Comparison of ENCODE assay signal across 13 mouse cellular contexts in the genomic region with DNA sequence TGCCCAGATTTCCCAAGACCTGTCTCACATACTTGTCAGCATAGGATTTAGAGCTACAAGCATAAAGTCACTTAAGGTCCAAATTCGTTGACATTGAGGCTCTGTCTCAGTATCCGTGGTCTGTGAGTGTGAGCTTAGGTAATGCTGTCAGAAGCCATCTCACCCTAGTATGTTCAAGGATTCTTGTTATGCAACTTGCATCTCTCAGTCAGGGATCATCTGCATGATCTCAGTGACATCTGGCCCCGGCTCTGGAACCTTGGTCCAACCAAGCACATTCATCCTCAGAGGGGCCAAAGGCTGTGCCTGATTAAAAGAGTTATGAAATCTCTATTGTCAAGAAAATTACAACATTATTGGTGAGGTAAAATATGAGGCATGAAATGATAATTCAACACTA. TPM values are rescaled to one million over a fixed set of nuclear protein-coding genes. Genes with fewer than 3 reads are reported as not detected.
DNase-seq lines count a peak whose midpoint lies in the region; ATAC-seq and TF ChIP-seq lines count a peak whose summit lies in the region.
"Had no signal": no experiment of that assay in that cellular context is flagged by ENCODE, and none has a peak within 500 bp of the region (broad histone marks: within the 10 kb centered on the region; RNA-seq: fewer than 3 reads in every experiment).

No protein-coding gene starts in this region.

- no peaks in the 10 kb centered on the region for H3K9me3 ChIP-seq in lung, embryonic 14.5 days (ENCODE audit: low read depth, low read length)
- no peaks in the 10 kb centered on the region for H3K9me3 ChIP-seq in lung, postnatal 0 days (ENCODE audit: low read length)
- H3K9me3 ChIP-seq: hindbrain, embryonic 12.5 days; liver, embryonic 15.5 days; midbrain, embryonic 15.5 days had no signal

- H3K4me2 ChIP-seq in lung, embryonic 14.5 days = peak overlapping the region; percentile 70
- H3K4me2 ChIP-seq in lung, postnatal 0 days (replicated peaks; ENCODE audit: low read depth, low read length) = no peak overlapping the region

- no peak overlapping the region for H3K9ac ChIP-seq in lung, embryonic 14.5 days
- H3K9ac ChIP-seq in lung, postnatal 0 days (replicated peaks; ENCODE audit: low read depth) = no peak overlapping the region
- H3K9ac ChIP-seq: hindbrain, embryonic 12.5 days; liver, embryonic 15.5 days; midbrain, embryonic 15.5 days had no signal

- H3K4me1 ChIP-seq in lung, embryonic 14.5 days (ENCODE audit: insufficient read depth) = peaks cover 7% of the 10 kb centered on the region; the same call in 1 of the 2 replicates
- H3K4me1 ChIP-seq in lung, adult 2 months (ENCODE audit: control insufficient read depth, insufficient read depth, low read length) = peaks cover 3% of the 10 kb centered on the region; the same call in 1 of the 2 replicates
- peaks cover 4% of the 10 kb centered on the region; the same call in 1 of the 2 replicates for H3K4me1 ChIP-seq in lung, postnatal 0 days (ENCODE audit: insufficient read depth, low read depth, low read length)
- H3K4me1 ChIP-seq in thymus, adult 2 months (replicated peaks; ENCODE audit: control insufficient read depth, insufficient read depth, low read length) = 0 out of 2 replicates have a peak, but pooled peaks cover 2% of the 10 kb centered on the region
- H3K4me1 ChIP-seq: hindbrain, embryonic 12.5 days had no signal

- no peak for ATAC-seq in lung, embryonic 14.5 days (ENCODE audit: insufficient read depth)
- ATAC-seq in lung, postnatal 0 days = no peak
- ATAC-seq: midbrain, embryonic 15.5 days had no signal

- intact Hi-C loops in gastrocnemius, adult 2 months (cut with DNase I) = loop anchor here (5.0 kb wide), 1 partner anchor 94 kb away; no protein-coding TSS in a partner anchor
- intact Hi-C loops in left cerebral cortex, postnatal 10 days (cut with DNase I) = loop anchor here (5.0 to 10.0 kb wide), 2 partner anchors 179 to 354 kb away; no protein-coding TSS in a partner anchor

- DNase-seq in gastrocnemius, adult 2 months = peak; percentile 69
- no peak for DNase-seq in gastrocnemius, postnatal 4 days (ENCODE audit: low spot score in 2 of 2)
- DNase-seq in lung, embryonic 14.5 days = no peak
- no peak for DNase-seq in lung, adult 2 months
- DNase-seq in adrenal gland, postnatal 36 days = peak; percentile 66 to 75
- peak; percentile 11 for DNase-seq in lung, postnatal 0 days (ENCODE audit: low spot score)
- DNase-seq in left cerebral cortex, postnatal 10 days (ENCODE audit: extremely low spot score in 1 of 2, low spot score in 2 of 2) = no peak
- no peak for DNase-seq in thymus, adult 2 months
- DNase-seq: right cerebral cortex, postnatal 25 days had no signal

- H3K27me3 ChIP-seq in lung, embryonic 14.5 days (ENCODE audit: insufficient read depth, low read length) = no peaks in the 10 kb centered on the region
- H3K27me3 ChIP-seq in lung, postnatal 0 days (replicated peaks; ENCODE audit: insufficient read depth, low read length) = no peaks in the 10 kb centered on the region
- H3K27me3 ChIP-seq in thymus, adult 2 months (ENCODE audit: control insufficient read depth, insufficient read depth, low read length) = no peaks in the 10 kb centered on the region
- H3K27me3 ChIP-seq: CH12.LX; hindbrain, embryonic 12.5 days; liver, embryonic 15.5 days; midbrain, embryonic 15.5 days had no signal

- TF ChIP-seq CTCF in gastrocnemius, adult 2 months (IDR thresholded peaks at IDR 0.05) = no peak
- no peak for TF ChIP-seq CTCF in lung, embryonic 14.5 days (IDR thresholded peaks at IDR 0.05; ENCODE audit: low read depth)
- TF ChIP-seq CTCF in lung, adult 2 months (IDR thresholded peaks at IDR 0.05; ENCODE audit: insufficient read depth, low read length) = no peak
- TF ChIP-seq CTCF in lung, postnatal 0 days (IDR thresholded peaks at IDR 0.05) = no peak
- no peak for TF ChIP-seq CTCF in thymus, adult 2 months (IDR thresholded peaks at IDR 0.05; ENCODE audit: borderline replicate concordance, control insufficient read depth, extremely low read depth, insufficient read depth, low read length, poor library complexity)

- H3K4me3 ChIP-seq in gastrocnemius, adult 2 months = peak overlapping the region; percentile 99
- no peak overlapping the region for H3K4me3 ChIP-seq in lung, embryonic 14.5 days (ENCODE audit: low read depth, low read length)
- H3K4me3 ChIP-seq in lung, adult 2 months (replicated peaks; ENCODE audit: extremely low read depth, low read depth, low read length) = no peak overlapping the region
- no peak overlapping the region for H3K4me3 ChIP-seq in lung, postnatal 0 days (ENCODE audit: low read depth, low read length)
- H3K4me3 ChIP-seq in thymus, adult 2 months (ENCODE audit: control insufficient read depth, insufficient read depth, low read length) = no peak overlapping the region
- H3K4me3 ChIP-seq: hindbrain, embryonic 12.5 days had no signal

- TF ChIP-seq POLR2A in lung, adult 2 months (IDR thresholded peaks at IDR 0.05; ENCODE audit: borderline replicate concordance, extremely low read depth, low read depth, low read length) = no peak
- no peak for TF ChIP-seq POLR2A in thymus, adult 2 months (IDR thresholded peaks at IDR 0.05; ENCODE audit: control insufficient read depth, extremely low read depth, insufficient read depth, low read length, poor library complexity)

- TF ChIP-seq EP300 in lung, postnatal 0 days (IDR thresholded peaks at IDR 0.05) = no peak

- 74% methylated on average over 3 of the region's 3 CpGs for WGBS in lung, embryonic 14.5 days
- WGBS in lung, adult 2 months = 67% methylated on average over 3 of the region's 3 CpGs
- WGBS in lung, postnatal 0 days = 61% methylated on average over 3 of the region's 3 CpGs
- 94% methylated on average over 3 of the region's 3 CpGs for WGBS in thymus, adult 2 months

- peak overlapping the region; percentile 99 for H3K27ac ChIP-seq in gastrocnemius, adult 2 months
- H3K27ac ChIP-seq in lung, embryonic 14.5 days (ENCODE audit: low read depth) = no peak overlapping the region
- no peak overlapping the region for H3K27ac ChIP-seq in lung, postnatal 0 days (ENCODE audit: low read length)
- H3K27ac ChIP-seq in thymus, adult 2 months (ENCODE audit: control insufficient read depth, insufficient read depth, low read length) = no peak overlapping the region
- H3K27ac ChIP-seq: hindbrain, embryonic 12.5 days; liver, embryonic 15.5 days; midbrain, embryonic 15.5 days had no signal

- no peaks in the 10 kb centered on the region for H3K36me3 ChIP-seq in lung, embryonic 14.5 days (ENCODE audit: insufficient read depth)
- no peaks in the 10 kb centered on the region for H3K36me3 ChIP-seq in lung, postnatal 0 days (ENCODE audit: insufficient read depth, low read length)
- H3K36me3 ChIP-seq in thymus, adult 2 months (ENCODE audit: control insufficient read depth, insufficient read depth, low read length) = no peaks in the 10 kb centered on the region
- H3K36me3 ChIP-seq: hindbrain, embryonic 12.5 days; liver, embryonic 15.5 days; midbrain, embryonic 15.5 days had no signal

RNA-seq across cellular contexts. Expression of a gene that starts 1.2 kb away (rescaled TPM):
- 10 to 100 TPM; 27.8 to 29.1 TPM for total RNA-seq in gastrocnemius, adult 2 months (2021)
- 10 to 100 TPM; 39.2 to 41.0 TPM for total RNA-seq in gastrocnemius, postnatal 4 days (2021)
- polyA plus RNA-seq in lung, embryonic 14.5 days (2014; fragmentation: Nextera tagmentation; extraction: Ambion mirVana) = 14.2 and 15.2 TPM in 2 replicates
- polyA plus RNA-seq in lung, adult 2 months (2012; rRNA removed) = 2.4 and 5.9 TPM in 2 replicates
- 10 to 100 TPM; 13.3 to 13.9 TPM for total RNA-seq in adrenal gland, postnatal 36 days (2021)
- 7.6 and 10.0 TPM in 2 replicates for polyA plus RNA-seq in lung, postnatal 0 days (2015; fragmentation: Nextera tagmentation; extraction: Ambion mirVana)
- total RNA-seq in left cerebral cortex, postnatal 10 days (2021) = 10 to 100 TPM; 91.6 to 96.0 TPM
- 11.1 and 13.9 TPM in 2 replicates for polyA plus RNA-seq in thymus, adult 2 months (2012; rRNA removed)

Comparison
In these comparisons a context has a peak if more than half of its experiments do, and no peak if none do; other contexts are left out.
1. DNase-seq: peak in gastrocnemius, adult 2 months (single experiment), adrenal gland, postnatal 36 days (2 of 2) and lung, postnatal 0 days (single experiment); none in gastrocnemius, postnatal 4 days (0 of 2), lung, embryonic 14.5 days (single experiment), lung, adult 2 months (single experiment), left cerebral cortex, postnatal 10 days (0 of 2) and thymus, adult 2 months (single experiment).